Mouse (Mus musculus): Measurements from ENCODE around the gene Tdrd7. TPM values are rescaled to one million over a fixed set of nuclear protein-coding genes. Genes with fewer than 3 reads are reported as not detected.
A peak's percentile ranks its signal among the peaks of the same experiment; 100 is the strongest.

The Tdrd7 gene
- polyA plus RNA-seq, 1 experiment from 2014 or later: 10.9 TPM

DNA sequence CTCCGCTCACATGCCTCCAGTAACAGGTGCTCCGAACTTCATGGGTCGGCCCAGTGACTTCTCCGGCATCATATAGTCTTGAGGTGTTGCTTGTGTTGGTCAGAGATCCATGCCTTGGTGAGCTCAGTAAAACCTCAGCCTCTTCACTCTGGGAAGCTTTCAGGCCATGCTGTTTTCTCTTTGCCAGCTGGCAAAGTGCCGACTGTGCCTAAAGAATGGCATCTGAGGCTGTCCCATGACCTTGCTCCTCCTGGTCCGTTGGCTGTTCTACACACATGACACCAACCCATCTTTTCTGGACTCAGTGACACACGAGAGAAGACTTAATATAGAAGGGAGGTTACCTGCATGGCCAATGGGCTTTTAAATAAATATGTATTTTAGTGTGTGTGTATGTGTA is 83.3 kb downstream of the Tdrd7 start:
- Histone ChIP-seq H3K4me2 (no peak overlapping the region), H3K36me3 (ENCODE audit: control insufficient read depth, insufficient read depth, low read length) (no peaks in the 10 kb centered on the region), H3K9me3 (ENCODE audit: control insufficient read depth, low read length) (no peaks in the 10 kb centered on the region), H3K27me3 (ENCODE audit: control insufficient read depth, insufficient read depth, low read length) (no peaks in the 10 kb centered on the region), H3K4me1 (ENCODE audit: control insufficient read depth, insufficient read depth, low read length) (no peaks in the 10 kb centered on the region), H3K4me3 (ENCODE audit: low read depth, low read length) (no peak overlapping the region), H3K9ac (ENCODE audit: low read length) (no peak overlapping the region), H3K27ac (ENCODE audit: low read depth, low read length) (no peak overlapping the region)
- DNase-seq (ENCODE audit: low spot score, missing footprints): no peak
- ATAC-seq (ENCODE audit: low FRiP score): no peak
- 87% methylated on average over 7 of the region's 7 CpGs for WGBS

DNA sequence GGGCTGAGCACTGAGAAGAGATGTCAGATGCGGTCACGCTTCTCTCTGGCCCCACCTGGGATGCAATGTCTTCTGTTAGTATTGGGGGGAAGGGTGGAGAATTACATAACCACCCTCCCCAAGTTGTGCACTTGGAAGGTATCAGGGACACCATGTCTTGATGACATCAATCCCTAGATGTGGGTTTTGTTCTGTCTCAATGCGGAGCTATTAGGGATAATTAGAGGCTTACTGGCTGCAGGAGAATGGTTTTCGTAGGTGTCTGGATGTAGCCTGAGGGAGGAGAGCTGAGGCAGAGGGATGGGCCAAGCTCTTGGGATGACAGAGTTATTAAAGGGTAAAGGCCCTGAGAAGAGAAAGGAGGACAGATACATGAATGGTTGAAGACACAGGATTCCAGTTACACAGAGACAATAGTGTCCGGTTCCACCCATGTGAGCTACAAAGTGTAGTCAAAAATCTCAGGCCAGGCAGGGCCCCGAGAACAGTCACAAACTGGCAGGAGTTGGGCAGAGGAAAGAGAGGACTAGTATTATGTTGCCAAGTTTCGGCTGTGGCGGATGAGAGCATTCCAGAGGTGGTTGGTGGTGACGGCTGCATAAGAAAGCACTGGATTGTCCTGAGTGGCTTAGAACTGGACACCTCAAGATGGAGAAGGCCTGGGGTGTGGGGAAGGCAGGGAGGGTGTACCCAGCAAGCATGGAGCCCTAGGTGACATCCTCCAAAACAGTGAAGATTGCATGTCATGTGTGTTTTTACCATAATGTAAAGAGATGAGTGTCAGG is 88.4 kb downstream of the Tdrd7 start:
- H3K4me2 ChIP-seq: no peak overlapping the region
- H3K36me3 ChIP-seq (ENCODE audit: control insufficient read depth, insufficient read depth, low read length): no peaks in the 10 kb centered on the region
- H3K4me1 ChIP-seq (ENCODE audit: control insufficient read depth, insufficient read depth, low read length): no peaks in the 10 kb centered on the region
- DNase-seq (ENCODE audit: low spot score, missing footprints) (no peak), ATAC-seq (ENCODE audit: low FRiP score) (no peak)
- 91% methylated on average over 9 of the region's 9 CpGs for WGBS
- H3K27me3 ChIP-seq (ENCODE audit: control insufficient read depth, insufficient read depth, low read length): no peaks in the 10 kb centered on the region
- no peak overlapping the region for H3K4me3 ChIP-seq (ENCODE audit: low read depth, low read length)
- no peaks in the 10 kb centered on the region for H3K9me3 ChIP-seq (ENCODE audit: control insufficient read depth, low read length)
- H3K9ac ChIP-seq (ENCODE audit: low read length): no peak overlapping the region
- H3K27ac ChIP-seq (ENCODE audit: low read depth, low read length): no peak overlapping the region

DNA sequence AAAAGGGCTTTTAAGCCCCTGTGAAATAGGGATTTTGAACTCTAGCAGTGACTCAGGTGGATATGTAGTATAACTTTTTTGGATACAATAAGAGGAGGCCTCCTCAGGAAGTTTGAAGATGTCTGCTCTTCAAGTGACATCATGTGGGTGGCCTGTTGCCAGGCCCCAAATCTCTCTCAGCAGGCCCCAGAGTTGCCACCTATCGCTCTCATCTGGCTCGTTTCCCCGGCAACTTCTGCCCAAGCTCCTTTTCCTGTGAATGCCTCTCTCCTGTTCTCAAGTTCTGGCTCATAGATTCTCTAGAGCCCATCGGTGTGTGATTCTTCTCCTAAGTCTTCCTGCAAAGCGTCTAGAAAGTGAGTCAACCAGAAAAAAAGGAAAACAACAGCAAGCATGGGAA is 91.0 kb downstream of the Tdrd7 start:
- no peak overlapping the region for H3K4me3 ChIP-seq (ENCODE audit: low read depth, low read length)
- H3K4me2 ChIP-seq: no peak overlapping the region
- H3K9me3 ChIP-seq (ENCODE audit: control insufficient read depth, low read length): no peaks in the 10 kb centered on the region
- ATAC-seq (ENCODE audit: low FRiP score) (no peak), DNase-seq (ENCODE audit: low spot score, missing footprints) (no peak)
- H3K4me1 ChIP-seq (ENCODE audit: control insufficient read depth, insufficient read depth, low read length): no peaks in the 10 kb centered on the region
- WGBS: 80% methylated on average over 5 of the region's 5 CpGs
- no peak overlapping the region for H3K9ac ChIP-seq (ENCODE audit: low read length)
- H3K36me3 ChIP-seq (ENCODE audit: control insufficient read depth, insufficient read depth, low read length): no peaks in the 10 kb centered on the region
- no peak overlapping the region for H3K27ac ChIP-seq (ENCODE audit: low read depth, low read length)
- H3K27me3 ChIP-seq (ENCODE audit: control insufficient read depth, insufficient read depth, low read length): no peaks in the 10 kb centered on the region

DNA sequence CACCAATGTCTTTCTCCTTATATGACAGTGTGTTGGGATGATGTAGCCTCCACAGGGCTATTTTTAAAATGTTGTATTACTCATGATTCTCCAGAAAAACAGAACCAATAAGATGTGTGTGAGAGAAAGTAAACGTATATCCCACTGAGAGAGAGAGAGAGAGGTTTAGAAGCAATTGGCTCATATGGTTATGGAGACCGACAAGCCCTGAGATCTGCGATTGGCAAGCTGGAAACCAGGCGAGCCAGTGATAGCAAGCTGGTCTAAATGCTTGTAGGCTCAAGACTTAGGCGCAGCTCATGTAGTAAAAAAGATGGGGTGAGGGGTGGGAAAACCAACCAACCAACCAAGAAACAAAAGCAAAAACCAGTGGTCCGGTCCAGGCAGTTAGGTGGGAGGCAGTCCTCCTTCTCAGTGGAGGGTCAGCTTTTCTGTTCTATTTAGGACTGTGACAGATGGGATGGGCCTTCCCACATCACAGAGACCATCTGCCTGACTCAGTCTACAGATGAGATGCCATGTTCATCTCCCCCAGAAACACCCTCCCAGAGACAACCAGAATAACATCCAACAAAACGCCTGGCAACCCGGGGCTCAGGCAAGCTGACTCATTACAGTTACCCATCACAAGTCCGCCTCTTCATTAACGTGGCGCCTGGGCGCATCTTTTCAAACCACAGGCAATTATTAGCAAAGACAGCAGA is 96.3 kb downstream of the Tdrd7 start:
- no peak overlapping the region for H3K27ac ChIP-seq (ENCODE audit: low read depth, low read length)
- DNase-seq (ENCODE audit: low spot score, missing footprints) (peak; percentile 37), ATAC-seq (ENCODE audit: low FRiP score) (no peak)
- H3K36me3 ChIP-seq (ENCODE audit: control insufficient read depth, insufficient read depth, low read length): no peaks in the 10 kb centered on the region
- H3K4me2 ChIP-seq: no peak overlapping the region
- H3K9ac ChIP-seq (ENCODE audit: low read length): no peak overlapping the region
- no peaks in the 10 kb centered on the region for H3K4me1 ChIP-seq (ENCODE audit: control insufficient read depth, insufficient read depth, low read length)
- WGBS: 88% methylated on average over 12 of the region's 12 CpGs
- H3K9me3 ChIP-seq (ENCODE audit: control insufficient read depth, low read length): no peaks in the 10 kb centered on the region
- H3K27me3 ChIP-seq (ENCODE audit: control insufficient read depth, insufficient read depth, low read length): no peaks in the 10 kb centered on the region
- no peak overlapping the region for H3K4me3 ChIP-seq (ENCODE audit: low read depth, low read length)

DNA sequence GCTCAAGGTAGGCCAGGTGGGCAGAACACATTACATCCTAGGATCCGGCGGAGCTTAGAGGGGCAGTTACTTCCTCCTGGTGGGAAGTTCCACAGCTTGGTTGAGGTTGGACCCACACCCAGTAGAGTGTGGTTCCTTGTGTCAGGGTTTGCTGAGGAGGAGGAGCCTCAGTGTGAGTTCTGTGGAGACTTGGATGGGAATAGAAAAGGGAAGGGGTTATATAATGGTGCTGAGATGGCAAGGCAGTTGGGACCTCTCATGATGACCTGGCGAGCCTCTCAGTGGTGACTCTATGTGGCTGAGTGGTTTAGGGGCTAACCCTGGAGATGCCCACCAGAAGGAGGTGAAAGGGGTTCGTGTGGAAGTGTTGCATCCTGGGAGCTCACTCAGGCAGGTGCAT is 98.7 kb downstream of the Tdrd7 start:
- DNase-seq (ENCODE audit: low spot score, missing footprints) (peak; percentile 47), ATAC-seq (ENCODE audit: low FRiP score) (no peak)
- H3K4me1 ChIP-seq (ENCODE audit: control insufficient read depth, insufficient read depth, low read length): no peaks in the 10 kb centered on the region
- no peak overlapping the region for H3K27ac ChIP-seq (ENCODE audit: low read depth, low read length)
- H3K4me2 ChIP-seq: no peak overlapping the region
- no peaks in the 10 kb centered on the region for H3K36me3 ChIP-seq (ENCODE audit: control insufficient read depth, insufficient read depth, low read length)
- no peaks in the 10 kb centered on the region for H3K27me3 ChIP-seq (ENCODE audit: control insufficient read depth, insufficient read depth, low read length)
- H3K9ac ChIP-seq (ENCODE audit: low read length): no peak overlapping the region
- WGBS: 81% methylated on average over 4 of the region's 4 CpGs
- no peak overlapping the region for H3K4me3 ChIP-seq (ENCODE audit: low read depth, low read length)
- no peaks in the 10 kb centered on the region for H3K9me3 ChIP-seq (ENCODE audit: control insufficient read depth, low read length)

DNA sequence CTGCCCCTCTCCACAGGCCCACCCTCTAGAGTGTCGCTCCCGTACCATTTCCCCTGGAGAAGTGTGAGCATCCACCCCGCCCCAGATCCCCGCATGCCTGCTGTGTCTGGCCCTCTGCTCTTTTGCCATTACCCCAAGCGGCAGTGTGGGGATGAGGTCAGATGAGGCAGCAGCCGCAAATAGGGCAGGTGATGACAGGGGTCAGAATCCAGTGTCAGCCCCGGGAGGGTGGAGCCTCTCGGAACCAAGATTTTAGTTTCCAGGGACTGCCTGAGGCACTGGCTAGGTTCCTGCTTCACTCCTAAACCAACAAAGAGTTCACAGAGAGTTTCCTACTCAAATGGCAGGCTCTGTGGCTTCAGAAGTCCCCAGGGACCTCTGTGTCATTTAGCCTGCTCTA is 99.1 kb downstream of the Tdrd7 start:
- no peaks in the 10 kb centered on the region for H3K9me3 ChIP-seq (ENCODE audit: control insufficient read depth, low read length)
- no peak overlapping the region for H3K4me3 ChIP-seq (ENCODE audit: low read depth, low read length)
- 69% methylated on average over 8 of the region's 8 CpGs for WGBS
- no peak overlapping the region for H3K4me2 ChIP-seq
- no peak for ATAC-seq (ENCODE audit: low FRiP score)
- H3K4me1 ChIP-seq (ENCODE audit: control insufficient read depth, insufficient read depth, low read length): no peaks in the 10 kb centered on the region
- H3K27me3 ChIP-seq (ENCODE audit: control insufficient read depth, insufficient read depth, low read length): no peaks in the 10 kb centered on the region
- H3K9ac ChIP-seq (ENCODE audit: low read length): no peak overlapping the region
- no peak overlapping the region for H3K27ac ChIP-seq (ENCODE audit: low read depth, low read length)
- DNase-seq (ENCODE audit: low spot score, missing footprints): no peak
- H3K36me3 ChIP-seq (ENCODE audit: control insufficient read depth, insufficient read depth, low read length): no peaks in the 10 kb centered on the region

DNA sequence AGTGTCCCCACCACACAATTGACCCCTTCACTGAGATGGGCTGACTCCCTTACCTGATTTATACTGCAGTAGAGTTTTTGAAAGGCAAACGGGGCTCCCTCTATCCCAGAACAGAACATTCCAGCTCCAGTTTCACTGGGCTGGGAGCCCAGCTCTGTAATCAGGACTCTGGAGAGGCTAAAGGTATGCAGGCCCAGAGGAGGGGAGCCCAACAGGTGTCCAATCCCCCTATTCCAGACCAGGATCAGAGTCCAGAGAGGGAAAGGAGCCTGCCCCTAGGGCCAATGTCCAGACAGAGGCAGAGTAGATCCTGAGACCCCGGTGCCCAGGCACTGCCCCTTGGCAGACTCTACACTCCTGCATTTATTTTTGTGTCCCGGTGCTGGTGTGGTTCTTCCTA is 99.8 kb downstream of the Tdrd7 start:
- no peak overlapping the region for H3K4me2 ChIP-seq
- DNase-seq (ENCODE audit: low spot score, missing footprints): no peak
- no peak overlapping the region for H3K9ac ChIP-seq (ENCODE audit: low read length)
- no peaks in the 10 kb centered on the region for H3K27me3 ChIP-seq (ENCODE audit: control insufficient read depth, insufficient read depth, low read length)
- H3K36me3 ChIP-seq (ENCODE audit: control insufficient read depth, insufficient read depth, low read length): no peaks in the 10 kb centered on the region
- no peaks in the 10 kb centered on the region for H3K4me1 ChIP-seq (ENCODE audit: control insufficient read depth, insufficient read depth, low read length)
- no peak for ATAC-seq (ENCODE audit: low FRiP score)
- H3K9me3 ChIP-seq (ENCODE audit: control insufficient read depth, low read length): no peaks in the 10 kb centered on the region
- WGBS: 81% methylated on average over 3 of the region's 3 CpGs
- H3K27ac ChIP-seq (ENCODE audit: low read depth, low read length): no peak overlapping the region
- H3K4me3 ChIP-seq (ENCODE audit: low read depth, low read length): no peak overlapping the region

DNA sequence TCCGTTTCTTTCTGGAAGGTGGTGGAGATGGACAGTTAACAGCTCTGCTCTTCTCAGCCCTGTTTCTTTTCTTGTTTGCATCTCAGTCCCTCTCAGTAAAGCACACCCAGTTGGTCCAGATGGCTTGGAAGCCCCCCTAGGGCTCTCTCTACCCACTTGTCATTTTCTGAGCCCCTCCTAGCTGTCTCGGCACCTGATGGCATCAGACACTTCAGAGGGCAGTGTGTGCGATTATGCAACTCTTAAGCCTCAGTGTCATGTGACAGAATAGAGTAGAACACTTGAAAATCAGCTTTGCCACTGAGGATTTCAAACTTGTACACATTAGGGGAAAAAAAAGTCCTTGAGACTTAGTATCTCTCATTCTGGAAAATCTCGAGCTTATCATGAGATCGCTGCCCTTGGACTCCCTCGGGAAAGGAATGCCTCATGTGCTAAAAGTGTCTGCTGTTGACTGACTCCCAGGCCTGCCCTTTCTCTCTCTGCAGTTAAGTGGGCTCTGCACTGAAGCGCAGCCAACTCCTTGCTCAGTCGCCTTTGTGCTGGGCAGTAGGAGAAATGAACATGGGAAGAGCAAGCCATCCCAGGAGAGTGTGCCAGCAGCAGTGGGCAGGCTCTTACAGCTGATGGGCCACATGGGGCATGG is 100.7 kb downstream of the Tdrd7 start:
- no peak overlapping the region for H3K27ac ChIP-seq (ENCODE audit: low read depth, low read length)
- DNase-seq (ENCODE audit: low spot score, missing footprints) (no peak), ATAC-seq (ENCODE audit: low FRiP score) (no peak)
- no peaks in the 10 kb centered on the region for H3K27me3 ChIP-seq (ENCODE audit: control insufficient read depth, insufficient read depth, low read length)
- no peaks in the 10 kb centered on the region for H3K36me3 ChIP-seq (ENCODE audit: control insufficient read depth, insufficient read depth, low read length)
- no peak overlapping the region for H3K9ac ChIP-seq (ENCODE audit: low read length)
- no peak overlapping the region for H3K4me3 ChIP-seq (ENCODE audit: low read depth, low read length)
- no peak overlapping the region for H3K4me2 ChIP-seq
- 72% methylated on average over 8 of the region's 8 CpGs for WGBS
- no peaks in the 10 kb centered on the region for H3K9me3 ChIP-seq (ENCODE audit: control insufficient read depth, low read length)
- H3K4me1 ChIP-seq (ENCODE audit: control insufficient read depth, insufficient read depth, low read length): no peaks in the 10 kb centered on the region

DNA sequence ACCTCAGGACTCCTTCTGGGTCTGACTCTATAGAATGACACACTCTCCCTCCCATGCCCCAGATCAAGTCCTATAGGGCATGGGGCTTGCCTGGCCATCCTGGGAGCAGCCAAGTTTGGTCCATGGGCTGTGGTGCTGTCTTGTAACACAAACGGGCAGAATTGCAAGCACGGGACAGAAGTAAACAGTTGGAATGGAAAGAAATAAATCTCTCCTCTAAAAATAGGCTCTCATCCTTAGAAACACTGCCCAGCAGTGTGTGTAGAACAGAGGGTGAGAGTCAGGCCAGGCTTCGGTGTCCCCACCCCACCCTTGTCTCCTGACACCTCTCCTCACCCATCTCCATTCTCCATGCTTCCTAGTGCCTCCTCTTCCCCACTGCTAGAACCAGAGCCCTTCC is 102.9 kb downstream of the Tdrd7 start:
- Histone ChIP-seq H3K4me3 (ENCODE audit: low read depth, low read length) (no peak overlapping the region), H3K9ac (ENCODE audit: low read length) (no peak overlapping the region), H3K4me2 (no peak overlapping the region), H3K36me3 (ENCODE audit: control insufficient read depth, insufficient read depth, low read length) (no peaks in the 10 kb centered on the region), H3K27me3 (ENCODE audit: control insufficient read depth, insufficient read depth, low read length) (no peaks in the 10 kb centered on the region), H3K9me3 (ENCODE audit: control insufficient read depth, low read length) (no peaks in the 10 kb centered on the region), H3K27ac (ENCODE audit: low read depth, low read length) (no peak overlapping the region), H3K4me1 (ENCODE audit: control insufficient read depth, insufficient read depth, low read length) (no peaks in the 10 kb centered on the region)
- ATAC-seq (ENCODE audit: low FRiP score) (no peak), DNase-seq (ENCODE audit: low spot score, missing footprints) (no peak)
- WGBS: 90% methylated on average over 3 of the region's 3 CpGs

Measured in midbrain, embryonic 11.5 days (tissue).